Mouse (Mus musculus) skeletal muscle tissue, postnatal 0 days (tissue): Measurements from ENCODE around the gene Phactr1. TPM values are rescaled to one million over a fixed set of nuclear protein-coding genes. Genes with fewer than 3 reads are reported as not detected.

Experiments
- polyA plus RNA-seq: library from polyadenylated mRNA; unstranded; fragments of >200 nt; fragmentation: Nextera tagmentation; extraction: Ambion mirVana; gene quantifications from 2 replicates; pipeline ENCODE4 v1.2.1, GENCODE M21; 2015

Gene Phactr1
- 8.7 and 11.6 TPM in 2 replicates for polyA plus RNA-seq

GRCm38 (mm10) chr13:42680391-42680994 is at the start of gene Phactr1:
Phactr1 (plus strand) TSS chr13:42680623.

GRCm38 (mm10) chr13:43171020-43171710 is 490.7 kb downstream of the Phactr1 start, which contains the start of gene Tbc1d7:
Tbc1d7 (minus strand) TSS chr13:43171501.

